Mouse (Mus musculus): Measurements from ENCODE around the gene Arl10.

Gene Arl10

GRCm38 (mm10) chr13:54616307-54616706, 41.5 kb downstream of the Arl10 start:
- DNase-seq (ENCODE audit: low read depth, low spot score): no peak

- DNase-seq (ENCODE audit: low read depth, low spot score): peak; percentile 14
Observed at GRCm38 (mm10) chr13:54616998-54617397, 42.2 kb downstream of the Arl10 start.

GRCm38 (mm10) chr13:54621155-54621932, 46.5 kb downstream of the Arl10 start, which contains the start of gene Faf2:
Gene Faf2 (plus strand): TSS chr13:54621784.
- peak; percentile 99 for DNase-seq (ENCODE audit: low read depth, low spot score)

GRCm38 (mm10) chr13:54621960-54622521, 47.2 kb downstream of the Arl10 start:
- DNase-seq (ENCODE audit: low read depth, low spot score): peak; percentile 51

- no peak for DNase-seq (ENCODE audit: low read depth, low spot score)
Observed at GRCm38 (mm10) chr13:54629128-54629527, 54.3 kb downstream of the Arl10 start.
